Mouse (Mus musculus): Measurements from ENCODE around the gene Aldh1a2. TPM values are rescaled to one million over a fixed set of nuclear protein-coding genes. Genes with fewer than 3 reads are reported as not detected.

Aldh1a2 gene
- polyA plus RNA-seq, 1 experiment from 2014 or later, result 11.3 TPM

DNA sequence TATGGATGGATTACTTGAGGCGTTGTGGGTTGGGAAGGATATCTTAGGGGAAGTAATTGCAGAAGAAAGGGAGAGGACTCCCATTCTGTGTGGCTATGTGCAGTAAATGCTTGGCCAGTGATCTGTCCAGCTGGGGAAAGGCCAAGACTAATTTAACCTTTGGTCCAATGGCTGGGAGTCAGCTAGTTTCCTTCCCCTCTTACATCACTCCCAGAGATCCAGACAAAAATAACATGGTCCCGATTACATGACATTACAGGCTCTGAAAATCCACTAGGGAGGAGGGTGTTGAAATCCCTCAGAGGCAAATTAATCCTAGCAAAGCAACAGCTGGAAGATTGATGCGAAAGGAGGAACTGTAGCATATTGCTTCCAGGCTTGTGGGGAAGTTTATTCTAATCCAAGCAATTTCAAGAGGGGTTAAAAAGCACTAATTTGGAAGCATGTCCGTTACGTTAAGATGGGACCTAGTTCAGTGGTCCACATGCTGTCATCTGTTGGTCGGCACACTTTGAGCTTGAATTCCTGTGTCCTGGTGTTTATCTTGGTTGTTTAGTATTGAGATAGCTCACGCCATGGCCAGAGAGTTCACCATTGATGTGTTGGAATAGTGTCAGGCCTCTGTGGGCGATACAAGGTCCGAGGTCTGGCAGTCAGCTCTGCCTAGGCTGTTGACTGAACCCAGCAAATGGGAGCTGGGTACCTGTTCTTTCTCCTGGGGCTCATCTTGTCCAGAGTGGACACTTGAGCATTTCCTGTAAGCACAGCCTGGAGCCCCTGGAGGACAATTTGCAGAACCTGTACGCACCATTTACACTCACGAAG is 101.7 kb downstream of the Aldh1a2 start:
- H3K27ac ChIP-seq (replicated peaks), result no peak overlapping the region
- 89% methylated on average over 11 of the region's 11 CpGs for WGBS
- H3K9me3 ChIP-seq, result no peaks in the 10 kb centered on the region
- H3K36me3 ChIP-seq, result no peaks in the 10 kb centered on the region
- H3K4me3 ChIP-seq, result no peak overlapping the region
- no peak overlapping the region for H3K4me2 ChIP-seq (replicated peaks)
- no peaks in the 10 kb centered on the region for H3K27me3 ChIP-seq
- ATAC-seq (replicated peaks), result no peak
- no peak overlapping the region for H3K9ac ChIP-seq (replicated peaks)
- no peaks in the 10 kb centered on the region for H3K4me1 ChIP-seq

DNA sequence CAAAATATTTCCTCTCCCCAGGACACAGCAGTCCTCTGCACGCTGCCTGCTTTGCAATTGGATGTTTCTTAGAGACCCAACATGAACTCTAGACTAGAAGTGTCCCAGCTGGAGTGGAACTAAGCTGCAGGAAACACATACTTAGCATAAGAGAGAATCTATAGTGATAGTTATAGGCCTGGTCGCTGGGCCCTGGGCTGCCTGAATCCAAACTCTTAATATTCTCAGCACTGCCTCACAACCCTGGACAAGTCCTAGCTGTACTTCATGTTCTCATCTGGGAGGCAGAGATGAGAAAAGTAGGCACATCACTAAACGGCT is 102.3 kb downstream of the Aldh1a2 start:
- H3K4me1 ChIP-seq, result no peaks in the 10 kb centered on the region
- no peak overlapping the region for H3K27ac ChIP-seq (replicated peaks)
- no peaks in the 10 kb centered on the region for H3K27me3 ChIP-seq
- H3K4me2 ChIP-seq (replicated peaks), result no peak overlapping the region
- no peaks in the 10 kb centered on the region for H3K9me3 ChIP-seq
- 80% methylated on average over 3 of the region's 3 CpGs for WGBS
- H3K9ac ChIP-seq (replicated peaks), result no peak overlapping the region
- no peak overlapping the region for H3K4me3 ChIP-seq
- no peaks in the 10 kb centered on the region for H3K36me3 ChIP-seq
- no peak for ATAC-seq (replicated peaks)

DNA sequence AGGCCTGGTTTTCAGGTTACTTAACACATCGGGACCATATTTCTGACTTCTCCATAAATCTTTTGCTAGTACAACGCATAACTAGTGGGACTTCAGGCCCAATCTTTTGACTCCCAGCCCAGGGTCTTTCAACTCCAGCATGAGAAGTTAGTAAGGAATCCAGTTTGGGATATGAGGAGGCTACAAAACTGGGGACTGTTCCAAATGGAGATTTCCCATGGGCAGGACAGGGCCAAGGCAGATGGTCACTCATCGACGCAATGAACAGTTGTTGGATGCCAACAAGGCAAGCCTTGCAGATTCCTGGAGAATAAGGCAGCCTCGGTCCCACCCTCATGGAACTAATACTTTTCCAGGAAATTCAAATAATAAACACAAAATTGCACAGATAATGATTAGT is 104.2 kb downstream of the Aldh1a2 start:
- Histone ChIP-seq H3K27ac (replicated peaks) (no peak overlapping the region), H3K4me2 (replicated peaks) (no peak overlapping the region), H3K36me3 (no peaks in the 10 kb centered on the region), H3K9me3 (no peaks in the 10 kb centered on the region), H3K4me1 (no peaks in the 10 kb centered on the region), H3K9ac (replicated peaks) (no peak overlapping the region), H3K27me3 (no peaks in the 10 kb centered on the region), H3K4me3 (no peak overlapping the region)
- ATAC-seq (replicated peaks), result no peak
- 95% methylated on average over 5 of the region's 5 CpGs for WGBS

DNA sequence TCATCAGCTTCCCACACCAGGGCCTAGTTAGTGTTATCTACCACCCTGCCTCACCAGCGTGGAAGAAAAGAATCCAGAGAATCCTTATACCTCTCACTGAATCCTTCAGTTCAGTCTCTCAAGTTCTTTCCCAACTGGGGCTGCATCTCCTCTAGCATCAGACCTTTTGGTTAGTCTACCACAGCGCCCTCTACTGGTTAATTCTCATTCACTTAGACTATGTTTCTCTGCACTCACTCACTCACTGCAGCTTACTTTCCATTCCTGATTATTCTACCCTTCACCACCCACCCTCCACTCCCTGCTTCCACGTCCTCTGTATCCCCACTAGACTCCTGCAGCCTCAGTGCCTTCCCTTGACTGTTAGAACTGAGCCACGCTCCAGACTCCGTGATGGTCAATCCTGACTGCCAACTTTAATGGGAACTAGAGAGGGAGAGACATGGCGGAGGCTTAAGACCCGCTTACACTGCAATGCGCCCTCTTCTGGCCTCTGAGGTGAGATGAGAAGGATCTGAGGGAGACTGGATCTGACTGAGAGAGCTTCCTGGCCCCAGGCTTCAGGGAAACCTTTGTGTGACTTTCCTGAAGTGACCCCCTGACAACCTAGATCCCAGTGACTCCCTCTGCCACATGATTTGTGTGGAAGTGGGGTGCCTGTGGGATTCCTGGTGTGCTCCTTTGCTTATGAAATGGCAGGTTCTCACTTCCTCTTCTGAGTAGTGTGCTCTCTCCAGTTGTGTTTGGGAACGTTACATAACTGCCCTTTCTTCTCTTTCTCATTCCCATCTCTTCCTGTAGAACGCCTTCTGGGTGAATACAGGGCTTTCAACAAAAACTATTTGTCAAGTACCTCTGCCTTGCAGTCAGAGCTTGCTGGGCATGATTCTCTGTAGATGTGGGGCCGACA is 104.9 kb downstream of the Aldh1a2 start:
- Histone ChIP-seq H3K4me3 (no peak overlapping the region), H3K27me3 (no peaks in the 10 kb centered on the region), H3K27ac (replicated peaks) (no peak overlapping the region), H3K4me1 (no peaks in the 10 kb centered on the region), H3K36me3 (no peaks in the 10 kb centered on the region), H3K9me3 (no peaks in the 10 kb centered on the region), H3K9ac (replicated peaks) (no peak overlapping the region), H3K4me2 (replicated peaks) (no peak overlapping the region)
- no peak for ATAC-seq (replicated peaks)
- 53% methylated on average over 11 of the region's 11 CpGs for WGBS

DNA sequence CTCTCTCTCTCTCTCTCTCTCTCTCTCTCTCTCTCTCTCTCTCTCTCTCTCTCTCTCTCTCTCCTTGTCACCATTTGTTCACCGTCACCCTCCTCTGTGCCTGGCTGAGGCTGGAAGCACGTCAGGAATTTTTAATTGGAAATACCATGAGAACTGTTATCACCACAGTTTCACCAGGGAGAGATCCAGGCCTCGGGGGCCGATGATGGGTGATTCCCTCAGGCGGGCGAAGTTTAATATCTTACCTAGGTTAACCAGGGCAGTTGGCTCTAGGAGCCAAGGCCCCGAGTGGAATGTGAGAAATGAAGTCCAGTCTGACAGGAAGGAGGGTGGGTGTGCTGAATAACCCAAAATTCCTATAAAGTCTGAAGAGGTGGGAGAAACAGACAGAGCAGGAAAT is 105.8 kb downstream of the Aldh1a2 start:
- H3K27me3 ChIP-seq, result no peaks in the 10 kb centered on the region
- H3K9me3 ChIP-seq, result no peaks in the 10 kb centered on the region
- no peak overlapping the region for H3K4me2 ChIP-seq (replicated peaks)
- H3K4me3 ChIP-seq, result no peak overlapping the region
- H3K9ac ChIP-seq (replicated peaks), result no peak overlapping the region
- H3K36me3 ChIP-seq, result no peaks in the 10 kb centered on the region
- H3K4me1 ChIP-seq, result no peaks in the 10 kb centered on the region
- H3K27ac ChIP-seq (replicated peaks), result no peak overlapping the region
- WGBS, result 70% methylated on average over 7 of the region's 7 CpGs
- no peak for ATAC-seq (replicated peaks)

DNA sequence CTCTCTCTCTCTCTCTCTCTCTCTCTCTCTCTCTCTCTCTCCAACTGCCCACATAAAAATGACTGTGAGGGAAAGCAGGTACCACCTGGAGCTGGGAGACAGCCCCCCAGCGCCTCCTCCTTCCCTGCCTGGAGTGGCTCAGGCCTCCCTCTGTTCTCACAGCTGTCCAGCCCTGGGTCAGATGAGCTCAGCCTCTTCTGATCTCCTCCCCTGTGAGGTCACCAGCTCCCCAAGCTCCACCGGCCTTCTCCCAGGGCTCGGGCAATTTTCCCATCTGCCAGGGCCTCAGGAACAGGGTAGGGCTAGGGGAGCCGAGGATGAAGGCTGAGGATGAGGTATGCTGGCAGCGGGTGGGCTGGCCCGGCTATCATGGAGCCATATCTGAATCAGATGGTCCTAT is 106.3 kb downstream of the Aldh1a2 start:
- H3K36me3 ChIP-seq, result no peaks in the 10 kb centered on the region
- H3K27ac ChIP-seq (replicated peaks), result no peak overlapping the region
- H3K4me1 ChIP-seq, result no peaks in the 10 kb centered on the region
- H3K9ac ChIP-seq (replicated peaks), result no peak overlapping the region
- no peaks in the 10 kb centered on the region for H3K9me3 ChIP-seq
- 68% methylated on average over 6 of the region's 6 CpGs for WGBS
- H3K27me3 ChIP-seq, result no peaks in the 10 kb centered on the region
- no peak overlapping the region for H3K4me3 ChIP-seq
- ATAC-seq (replicated peaks), result no peak
- no peak overlapping the region for H3K4me2 ChIP-seq (replicated peaks)

DNA sequence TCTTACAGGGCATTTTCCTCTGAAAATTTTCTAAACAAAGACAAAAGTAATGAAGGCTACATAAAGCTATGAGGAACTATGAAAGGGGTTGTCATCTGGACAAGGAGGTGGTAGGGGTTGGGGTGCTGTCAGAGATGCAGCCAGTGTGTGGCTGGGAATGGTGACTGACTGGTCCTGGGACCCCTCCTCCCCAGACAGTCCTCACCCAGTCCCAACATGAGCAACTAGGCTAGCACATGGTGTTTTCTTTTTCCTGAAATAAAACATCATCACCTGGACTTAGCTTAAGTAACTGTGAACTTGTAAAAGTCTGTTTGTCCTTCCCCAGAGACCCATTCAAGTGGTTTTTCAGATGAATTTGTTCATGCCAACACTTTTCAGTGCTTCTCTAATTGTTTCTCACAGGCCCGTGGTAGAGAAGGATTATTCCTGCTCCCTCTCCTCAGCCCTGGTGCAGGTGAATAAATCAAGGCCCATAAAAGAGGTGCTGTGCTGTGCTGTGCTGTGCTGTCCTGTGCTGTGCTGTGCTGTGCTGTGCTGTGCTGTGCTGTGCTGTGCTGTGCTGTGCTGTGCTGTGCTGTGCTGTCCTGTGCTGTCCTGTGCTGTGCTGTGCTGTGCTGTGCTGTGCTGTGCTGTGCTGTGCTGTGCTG is 107.8 kb downstream of the Aldh1a2 start:
- no peak overlapping the region for H3K4me3 ChIP-seq
- no peaks in the 10 kb centered on the region for H3K27me3 ChIP-seq
- H3K27ac ChIP-seq (replicated peaks), result no peak overlapping the region
- no peak for ATAC-seq (replicated peaks)
- no peak overlapping the region for H3K9ac ChIP-seq (replicated peaks)
- H3K36me3 ChIP-seq, result no peaks in the 10 kb centered on the region
- no peaks in the 10 kb centered on the region for H3K4me1 ChIP-seq
- H3K9me3 ChIP-seq, result no peaks in the 10 kb centered on the region
- H3K4me2 ChIP-seq (replicated peaks), result no peak overlapping the region
- 43% methylated on average over 1 of the region's 1 CpGs for WGBS

DNA sequence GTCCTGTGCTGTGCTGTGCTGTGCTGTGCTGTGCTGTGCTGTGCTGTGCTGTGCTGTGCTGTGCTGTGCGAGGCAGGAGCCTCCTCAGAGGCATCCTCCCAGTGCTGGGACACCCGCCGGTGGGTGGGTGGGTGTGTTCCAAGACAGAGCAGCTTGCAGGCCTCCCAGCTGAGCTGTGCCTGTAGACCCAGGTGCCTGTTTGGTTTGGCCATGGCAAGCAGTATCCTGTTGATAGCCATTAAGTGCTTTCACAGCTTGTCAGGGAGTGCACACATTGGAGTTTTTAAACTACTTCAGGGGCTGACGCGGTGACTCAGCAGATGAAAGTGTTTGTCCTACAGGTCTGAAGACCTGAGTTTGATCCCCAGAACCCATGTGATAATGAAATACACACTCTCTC is 108.5 kb downstream of the Aldh1a2 start:
- no peak for ATAC-seq (replicated peaks)
- Histone ChIP-seq H3K4me1 (no peaks in the 10 kb centered on the region), H3K4me2 (replicated peaks) (no peak overlapping the region), H3K9me3 (no peaks in the 10 kb centered on the region), H3K27me3 (no peaks in the 10 kb centered on the region), H3K9ac (replicated peaks) (no peak overlapping the region), H3K4me3 (no peak overlapping the region), H3K36me3 (no peaks in the 10 kb centered on the region), H3K27ac (replicated peaks) (no peak overlapping the region)
- WGBS, result 65% methylated on average over 5 of the region's 5 CpGs

DNA sequence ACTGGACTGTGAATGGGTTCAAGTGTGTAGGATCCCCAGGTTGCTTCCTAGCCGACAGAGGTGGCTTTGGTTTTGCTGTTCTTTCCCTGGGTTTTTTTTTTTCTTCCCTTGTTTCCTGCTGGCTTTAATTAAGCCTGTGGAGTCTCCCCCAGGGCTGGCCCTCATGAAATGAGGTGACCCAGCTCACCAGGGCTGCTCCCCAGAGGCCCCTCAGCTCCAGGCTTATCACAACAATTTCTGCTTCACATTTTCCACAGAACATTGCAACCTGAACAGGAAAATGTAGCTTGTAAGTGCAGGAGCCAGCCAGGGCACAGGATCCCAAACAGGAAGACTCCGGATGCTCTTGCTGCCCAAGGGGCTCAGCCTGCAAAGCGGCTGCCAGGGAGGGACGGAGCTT is 110.7 kb downstream of the Aldh1a2 start:
- no peak overlapping the region for H3K4me3 ChIP-seq
- H3K27me3 ChIP-seq, result no peaks in the 10 kb centered on the region
- 74% methylated on average over 4 of the region's 4 CpGs for WGBS
- H3K9ac ChIP-seq (replicated peaks), result no peak overlapping the region
- H3K4me1 ChIP-seq, result no peaks in the 10 kb centered on the region
- no peaks in the 10 kb centered on the region for H3K9me3 ChIP-seq
- no peak for ATAC-seq (replicated peaks)
- no peak overlapping the region for H3K4me2 ChIP-seq (replicated peaks)
- H3K27ac ChIP-seq (replicated peaks), result no peak overlapping the region
- no peaks in the 10 kb centered on the region for H3K36me3 ChIP-seq

DNA sequence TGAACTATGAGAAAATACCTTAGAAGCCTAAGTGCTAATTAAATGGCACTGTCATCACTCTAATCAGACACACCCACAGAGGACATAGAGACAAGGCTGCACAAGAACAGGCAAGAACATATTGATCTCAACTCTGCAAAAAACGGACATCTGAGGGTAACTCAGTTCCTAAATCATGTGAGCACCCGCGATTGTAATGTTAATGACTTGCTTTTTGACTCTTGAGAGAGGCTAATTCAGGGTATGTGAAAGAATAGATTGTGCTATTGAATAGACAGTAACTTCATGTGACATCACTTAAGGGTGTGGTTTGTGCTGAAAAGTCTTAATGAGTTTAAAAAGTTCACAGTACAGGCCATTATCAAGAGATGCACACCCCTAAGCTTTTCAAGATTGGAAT is 116.1 kb downstream of the Aldh1a2 start:
- H3K4me1 ChIP-seq, result no peaks in the 10 kb centered on the region
- H3K9ac ChIP-seq (replicated peaks), result no peak overlapping the region
- no peak overlapping the region for H3K4me3 ChIP-seq
- no peak for ATAC-seq (replicated peaks)
- 61% methylated on average over 3 of the region's 3 CpGs for WGBS
- H3K27me3 ChIP-seq, result no peaks in the 10 kb centered on the region
- no peak overlapping the region for H3K27ac ChIP-seq (replicated peaks)
- H3K9me3 ChIP-seq, result no peaks in the 10 kb centered on the region
- no peak overlapping the region for H3K4me2 ChIP-seq (replicated peaks)
- H3K36me3 ChIP-seq, result no peaks in the 10 kb centered on the region

DNA sequence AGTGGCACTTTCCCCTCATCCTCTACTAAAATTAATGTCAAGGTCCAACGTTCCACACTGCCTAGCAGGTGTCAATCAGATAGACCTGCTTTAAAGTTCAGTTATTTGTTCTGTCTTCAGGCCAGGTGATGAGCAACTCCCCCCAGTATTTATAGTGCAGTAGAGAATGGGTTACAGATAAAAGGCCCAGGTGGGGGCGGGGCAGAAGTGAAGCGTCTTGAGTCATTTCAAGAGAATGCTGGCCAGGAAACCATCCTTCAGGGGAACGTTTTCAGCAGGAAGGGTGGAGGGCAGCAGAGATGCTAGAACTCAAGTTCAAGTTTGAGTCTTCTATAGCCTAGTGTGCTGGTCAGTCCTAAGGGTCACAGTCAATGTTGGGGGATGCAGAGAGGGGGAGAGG is 121.1 kb downstream of the Aldh1a2 start:
- 70% methylated on average over 4 of the region's 4 CpGs for WGBS
- Histone ChIP-seq H3K9ac (replicated peaks) (no peak overlapping the region), H3K9me3 (no peaks in the 10 kb centered on the region), H3K36me3 (no peaks in the 10 kb centered on the region), H3K27ac (replicated peaks) (no peak overlapping the region), H3K4me2 (replicated peaks) (no peak overlapping the region), H3K4me3 (no peak overlapping the region), H3K27me3 (no peaks in the 10 kb centered on the region), H3K4me1 (no peaks in the 10 kb centered on the region)
- ATAC-seq (replicated peaks), result no peak

DNA sequence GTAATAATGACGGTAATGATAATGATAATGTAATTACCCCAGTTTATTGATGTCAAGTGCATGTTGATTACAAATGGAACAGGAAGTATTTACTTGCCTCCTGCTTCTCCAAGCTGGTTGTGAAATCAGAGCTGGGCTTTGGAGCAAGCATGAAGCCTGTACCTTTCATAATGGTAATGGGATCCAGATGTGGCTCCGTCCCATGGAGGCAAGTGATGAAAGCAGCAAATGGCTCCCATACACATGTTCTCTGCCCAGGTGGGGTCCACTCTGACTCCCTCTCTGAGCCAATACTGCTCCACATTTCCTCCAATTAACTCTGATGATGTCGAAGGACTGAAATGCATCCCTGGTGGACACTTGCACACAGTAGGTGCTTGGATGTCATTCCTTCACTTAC is 121.8 kb downstream of the Aldh1a2 start:
- H3K4me1 ChIP-seq, result no peaks in the 10 kb centered on the region

More for the DNA sequence above, 121.8 kb downstream of the Aldh1a2 start:
- 93% methylated on average over 3 of the region's 3 CpGs for WGBS
- no peak overlapping the region for H3K9ac ChIP-seq (replicated peaks)
- H3K27me3 ChIP-seq, result no peaks in the 10 kb centered on the region
- H3K9me3 ChIP-seq, result no peaks in the 10 kb centered on the region
- H3K4me2 ChIP-seq (replicated peaks), result no peak overlapping the region
- no peaks in the 10 kb centered on the region for H3K36me3 ChIP-seq
- no peak overlapping the region for H3K27ac ChIP-seq (replicated peaks)
- ATAC-seq (replicated peaks), result no peak
- H3K4me3 ChIP-seq, result no peak overlapping the region
